Mouse (Mus musculus): ENCODE measurements around the gene Rims4. TPM values are rescaled to one million over a fixed set of nuclear protein-coding genes. Genes with fewer than 3 reads are reported as not detected.
A peak's percentile ranks its signal among the peaks of the same experiment; 100 is the strongest.

Rims4 gene
- polyA plus RNA-seq, 2 experiments from 2014 or later: not detected

DNA sequence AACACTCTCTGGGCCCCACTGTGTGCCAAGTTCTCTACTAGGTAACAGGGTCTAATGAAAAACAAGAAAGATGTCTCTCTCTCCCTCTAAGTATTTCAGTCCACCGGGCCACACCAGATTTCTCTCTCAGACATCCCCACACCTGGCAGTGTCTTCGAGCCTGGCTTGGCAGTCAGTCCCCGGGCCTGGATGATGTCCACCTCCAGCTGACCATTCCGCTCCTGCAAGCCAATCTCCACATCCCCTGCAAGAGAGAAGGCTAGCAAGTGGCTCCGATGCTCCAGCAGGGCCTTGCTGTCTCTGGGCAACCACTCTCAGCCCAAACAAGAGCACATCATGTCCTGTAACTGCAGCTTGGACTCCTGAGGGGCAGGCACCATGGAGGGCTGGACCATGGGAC lies 53.2 kb downstream of the Rims4 start:
- no peak for ATAC-seq

DNA sequence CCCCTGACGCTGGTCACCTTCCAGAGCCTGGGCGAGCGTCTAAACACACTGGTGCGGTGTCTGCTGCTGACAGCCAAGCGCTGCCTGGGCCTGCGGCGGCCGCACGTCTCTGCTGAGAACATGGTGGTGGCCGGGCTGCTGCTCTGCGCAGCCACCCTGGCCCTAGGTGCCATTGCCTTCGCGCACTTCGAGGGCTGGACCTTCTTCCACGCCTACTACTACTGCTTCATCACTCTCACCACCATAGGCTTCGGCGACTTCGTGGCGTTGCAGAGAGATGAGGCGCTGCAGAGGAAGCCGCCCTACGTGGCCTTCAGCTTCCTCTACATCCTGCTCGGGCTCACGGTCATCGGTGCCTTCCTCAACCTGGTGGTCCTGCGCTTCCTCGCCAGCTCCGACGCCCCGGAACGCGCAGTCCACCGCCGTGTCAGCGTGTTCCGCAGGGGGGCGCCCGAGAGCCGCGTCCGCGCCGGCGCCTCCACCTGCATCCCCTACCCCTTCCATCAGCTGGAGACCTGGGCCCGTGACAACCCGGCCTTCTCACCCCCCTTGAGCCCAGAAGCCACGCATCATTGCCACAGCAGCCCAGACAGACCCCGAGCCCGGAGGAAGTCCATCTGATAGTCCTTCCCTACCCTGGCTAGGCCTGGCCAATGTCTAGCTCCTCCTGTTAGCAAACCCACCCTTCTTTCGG lies 60.1 kb downstream of the Rims4 start:
- ATAC-seq: no peak

DNA sequence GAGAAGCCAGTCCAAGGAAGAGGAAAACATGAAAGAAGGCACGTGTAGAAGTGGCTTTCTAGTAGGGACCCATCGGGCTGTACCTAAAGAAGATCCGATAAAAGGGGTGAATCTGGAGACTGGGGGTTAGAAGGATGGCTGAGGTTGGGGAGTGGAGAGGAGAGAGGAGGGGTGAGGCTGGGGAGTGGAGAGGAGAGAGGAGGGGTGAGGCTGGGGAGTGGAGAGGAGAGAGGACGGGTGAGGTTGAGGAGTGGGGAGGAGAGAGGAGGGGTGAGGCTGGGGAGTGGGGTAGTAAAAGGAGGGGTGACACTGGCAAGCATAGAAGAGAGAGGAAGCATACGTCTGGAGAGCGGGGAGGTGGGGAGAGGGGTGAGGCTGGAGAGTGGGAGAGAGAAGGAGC lies 61.2 kb downstream of the Rims4 start:
- no peak for ATAC-seq

- no peak for ATAC-seq
These were observed 65.0 kb downstream of the Rims4 start, which contains the start of gene Kcnk15 for GRCm38 (mm10) chr2:163853461-163853901. TSS of gene Kcnk15 (plus strand) at chr2:163853651.

GRCm38 (mm10) chr2:163842043-163842442 lies 76.4 kb downstream of the Rims4 start:
- ATAC-seq: no peak

- no peak for ATAC-seq
These were observed 79.0 kb downstream of the Rims4 start for GRCm38 (mm10) chr2:163839519-163839918.

DNA sequence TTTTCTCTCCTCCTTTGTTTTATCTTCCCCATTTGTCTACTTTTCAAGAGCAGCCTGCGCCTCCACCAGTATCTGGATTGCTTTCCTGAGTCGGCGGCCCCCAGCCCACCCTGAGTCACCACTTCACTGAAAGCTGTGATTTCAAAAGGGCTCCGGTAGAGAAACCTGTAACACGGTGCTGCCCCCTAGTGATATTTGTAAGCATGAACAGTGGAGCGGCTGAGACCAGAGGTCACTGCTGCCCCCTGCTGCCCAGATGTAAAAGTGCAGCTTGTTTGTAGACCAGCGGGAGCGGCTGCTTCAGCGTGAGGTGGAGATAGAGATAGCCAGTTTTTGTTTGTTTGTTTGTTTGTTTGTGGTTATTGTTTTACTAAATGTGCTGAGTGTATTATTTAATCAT lies 80.4 kb downstream of the Rims4 start:
- ATAC-seq: peak; percentile 66

DNA sequence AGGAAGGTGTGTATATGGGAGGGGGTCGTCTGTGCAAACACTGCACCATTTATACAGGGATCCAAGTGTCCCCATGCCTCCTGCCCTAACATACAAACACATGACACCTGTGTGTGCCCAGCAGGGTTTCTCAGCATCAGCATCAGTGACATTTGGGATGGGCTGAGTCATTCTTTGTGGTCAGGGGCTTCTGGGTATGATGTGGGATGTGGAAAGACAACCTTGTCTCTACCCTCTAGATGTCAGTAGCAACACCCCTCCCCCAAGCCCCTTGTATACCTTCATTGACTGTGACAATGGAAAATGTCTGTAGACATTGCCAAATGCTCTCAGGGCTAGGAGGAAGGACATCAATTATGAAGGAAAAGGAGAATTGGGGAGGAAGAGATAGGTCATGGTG lies 87.3 kb downstream of the Rims4 start:
- ATAC-seq: no peak

DNA sequence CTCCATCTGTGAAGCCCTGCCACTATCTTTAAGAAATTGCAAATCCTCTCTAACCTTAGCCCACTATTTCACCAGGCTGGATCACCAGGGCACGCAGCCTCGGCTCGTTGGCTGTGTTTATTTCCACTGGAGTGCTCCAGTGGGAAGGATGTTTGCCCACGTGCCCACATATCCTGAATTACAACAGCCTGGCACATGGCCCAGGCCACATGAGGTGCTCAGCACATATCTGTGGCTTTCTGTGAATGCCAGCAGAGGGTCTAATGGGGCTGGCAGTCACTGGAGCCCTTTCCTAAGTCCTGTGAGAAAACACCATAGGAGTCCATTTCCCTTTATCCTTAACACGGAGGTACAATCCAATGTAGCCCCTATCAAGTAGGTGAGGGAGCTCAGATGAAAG lies 92.0 kb downstream of the Rims4 start:
- ATAC-seq: no peak

GRCm38 (mm10) chr2:163825861-163826260 lies 92.6 kb downstream of the Rims4 start:
- ATAC-seq: no peak

- no peak for ATAC-seq
These were observed 94.7 kb downstream of the Rims4 start for GRCm38 (mm10) chr2:163823771-163824170.

DNA sequence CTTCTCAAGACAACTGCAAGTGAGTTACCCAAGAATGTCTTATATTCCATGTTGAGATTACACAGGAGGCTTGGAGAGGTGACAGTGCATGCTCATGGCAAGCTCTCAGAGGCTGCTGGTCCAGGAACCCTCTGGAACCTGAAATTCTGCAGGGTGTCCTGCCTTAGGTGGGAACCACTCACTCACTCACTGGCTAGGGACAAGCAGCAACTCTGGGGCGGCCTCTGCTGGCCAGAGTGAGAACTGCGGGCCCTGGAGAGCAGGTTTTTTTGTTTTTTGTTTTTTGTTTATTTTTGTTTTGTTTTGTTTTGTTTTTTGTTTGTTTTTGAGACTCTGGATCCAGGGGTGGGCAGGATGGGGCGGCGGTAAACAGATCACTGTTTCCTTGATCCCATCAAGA lies 95.2 kb downstream of the Rims4 start:
- no peak for ATAC-seq

DNA sequence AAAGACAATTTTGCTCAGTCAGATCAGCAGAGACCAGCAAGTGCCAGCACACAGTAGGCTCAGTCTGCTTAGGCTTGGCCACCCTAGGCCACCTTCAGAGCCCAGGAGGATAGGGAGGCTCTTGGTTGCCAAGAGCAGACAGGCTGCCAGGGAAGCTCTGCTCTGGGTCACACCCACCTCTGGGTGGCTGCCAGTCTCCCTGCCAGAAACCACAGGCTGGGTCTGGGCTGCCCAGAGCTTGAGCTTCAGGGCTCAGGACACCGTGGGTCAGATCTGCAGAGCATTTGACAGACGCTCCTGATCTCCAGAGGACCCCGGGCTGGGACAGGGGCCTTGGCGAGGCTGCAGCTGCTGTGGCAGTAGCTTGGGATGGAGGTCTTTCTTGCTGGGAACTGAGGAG lies 97.9 kb downstream of the Rims4 start, which contains the start of gene Ccn5:
Gene Ccn5, plus strand, starts transcription at position 255 of the 400 bp plus-strand sequence.
- ATAC-seq: no peak

- no peak for ATAC-seq
These were observed 103.6 kb downstream of the Rims4 start for GRCm38 (mm10) chr2:163814739-163815465.

DNA sequence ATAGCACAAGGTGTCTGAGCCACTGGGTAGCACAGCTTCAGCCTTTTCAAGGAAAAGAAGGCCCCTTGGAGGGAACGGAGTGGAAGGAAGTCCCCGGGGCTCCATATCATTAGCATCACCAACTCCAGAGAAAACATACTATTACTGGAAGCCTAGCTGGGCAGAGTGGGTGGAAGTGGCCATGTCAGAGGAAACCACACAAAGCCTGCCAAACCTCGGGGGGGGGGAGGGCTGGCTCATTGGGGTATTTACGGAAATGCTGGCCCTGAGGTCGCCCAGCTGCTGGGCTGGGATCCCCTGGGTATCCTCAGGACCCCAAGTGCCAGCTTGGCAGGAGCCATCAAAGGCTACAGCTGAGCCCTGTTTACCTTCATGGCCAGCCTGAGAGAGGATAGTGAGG lies 105.4 kb downstream of the Rims4 start:
- no peak for ATAC-seq

Other genes starting within 250 kb of the Rims4 start
- gene Ada, start 168.4 kb downstream of the Rims4 start, polyA plus RNA-seq (2017; shearing (Covaris generic)): 10 to 100 TPM in 1 of 2 experiments, 1 to 10 TPM in 1; 8.1 to 10.8 TPM
- gene Ccn5, start 97.8 kb downstream of the Rims4 start, polyA plus RNA-seq (2017; shearing (Covaris generic)): not detected
- gene Kcnk15, start 65.0 kb downstream of the Rims4 start, polyA plus RNA-seq (2017; shearing (Covaris generic)): not detected
- 10 to 100 TPM; 80.9 to 82.3 TPM for gene Ywhab, start 76.3 kb upstream of the Rims4 start, polyA plus RNA-seq (2017; shearing (Covaris generic))
- 1 to 10 TPM; 2.9 to 4.1 TPM for gene Pabpc1l, start 106.8 kb upstream of the Rims4 start, polyA plus RNA-seq (2017; shearing (Covaris generic))
- 100 to 1,000 TPM; 188 to 203 TPM for gene Stk4, start 151.6 kb upstream of the Rims4 start, polyA plus RNA-seq (2017; shearing (Covaris generic))
- gene Tomm34, start 152.5 kb upstream of the Rims4 start, polyA plus RNA-seq (2017; shearing (Covaris generic)): 100 to 1,000 TPM; 109 to 114 TPM